Mouse (Mus musculus): Measurements from ENCODE around the gene Fam243. TPM values are rescaled to one million over a fixed set of nuclear protein-coding genes. Genes with fewer than 3 reads are reported as not detected.

Fam243 gene
- total RNA-seq (2021), result not detected
- long read RNA-seq, experiment 1, result 0 reads
- long read RNA-seq, experiment 2, result 0 reads

DNA sequence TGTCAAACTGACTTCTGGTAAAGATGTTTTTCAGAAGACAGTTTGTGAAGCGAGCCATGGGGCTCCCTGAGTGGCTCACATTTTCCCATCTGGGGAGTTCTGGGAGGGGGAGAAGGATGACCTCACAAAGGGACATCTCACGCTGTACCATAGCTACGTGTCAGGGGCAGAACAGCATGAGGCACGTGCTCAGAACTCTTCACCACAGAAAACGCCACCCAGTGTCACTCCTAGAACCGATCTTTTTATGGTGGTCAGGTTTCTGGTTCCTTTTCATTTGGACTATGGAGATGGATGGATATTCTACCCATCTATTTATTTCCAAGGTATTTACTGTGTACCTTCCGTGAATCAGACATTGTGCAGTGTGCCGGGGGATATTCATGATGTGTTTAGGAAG is at the start of gene Fam243:
Fam243 (minus strand) TSS at position 101 of the 400 bp plus-strand sequence.
- no peak for DNase-seq (ENCODE audit: low spot score in 2 of 2)

DNA sequence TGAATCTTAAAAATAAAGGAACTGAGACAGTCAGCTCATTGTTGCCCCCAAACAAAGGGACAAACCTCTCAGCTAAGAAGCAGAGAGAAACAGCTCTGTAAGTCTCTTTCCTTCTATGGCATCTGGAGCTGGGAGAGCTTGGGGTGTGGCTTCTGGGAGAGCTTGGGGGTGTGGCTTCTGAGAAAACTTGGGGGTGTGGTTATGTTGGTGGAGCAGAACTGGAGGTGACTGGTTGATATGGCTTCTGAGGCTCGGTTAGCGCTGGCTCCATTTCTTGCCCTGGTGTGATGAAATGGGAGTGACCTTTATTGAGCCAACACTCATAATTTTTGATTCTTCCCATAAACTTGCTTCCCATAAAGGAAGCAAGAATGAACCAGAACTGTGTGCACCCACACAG is 48.0 kb upstream of the Fam243 start:
- DNase-seq (ENCODE audit: low spot score in 2 of 2), result no peak

DNA sequence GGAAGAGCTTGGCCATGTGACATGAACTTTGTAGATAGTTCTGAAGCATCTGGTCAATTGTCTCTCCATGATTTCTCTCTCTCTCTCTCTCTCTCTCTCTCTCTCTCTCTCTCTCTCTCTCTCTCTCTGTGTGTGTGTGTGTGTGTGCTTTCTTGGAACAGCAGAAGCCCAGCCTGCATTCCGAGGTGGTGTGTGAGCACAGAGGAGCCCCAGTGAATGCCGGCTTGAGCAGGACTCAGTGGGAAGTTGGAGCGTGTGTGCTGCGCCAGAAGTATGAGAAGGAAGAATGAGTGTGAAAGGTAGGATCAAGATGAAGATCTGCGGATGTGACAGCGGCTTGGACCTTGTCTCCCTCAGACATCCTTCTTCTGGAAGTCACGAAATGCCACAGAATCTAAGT is 44.2 kb upstream of the Fam243 start:
- DNase-seq (ENCODE audit: low spot score in 2 of 2), result no peak

DNA sequence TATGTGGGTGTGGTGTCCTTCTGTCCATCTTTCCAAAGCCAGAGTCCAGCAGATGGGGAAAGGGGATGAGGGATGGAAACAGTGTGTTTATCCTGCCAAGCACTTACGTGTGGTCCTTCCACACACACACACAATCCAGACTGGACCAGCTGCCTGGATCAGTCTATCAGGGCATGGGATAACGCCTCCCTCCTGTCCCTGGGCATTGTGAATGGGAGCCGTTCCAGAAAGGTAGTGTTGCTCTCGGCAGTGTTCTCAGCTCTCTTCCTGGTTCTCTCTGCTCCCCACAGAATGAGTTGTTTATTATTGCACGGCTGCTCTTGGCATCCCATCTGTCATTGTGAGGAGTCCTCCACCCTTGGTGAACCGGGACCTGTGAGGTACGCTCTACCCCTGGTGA is 39.5 kb upstream of the Fam243 start:
- DNase-seq (ENCODE audit: low spot score in 2 of 2), result no peak

DNA sequence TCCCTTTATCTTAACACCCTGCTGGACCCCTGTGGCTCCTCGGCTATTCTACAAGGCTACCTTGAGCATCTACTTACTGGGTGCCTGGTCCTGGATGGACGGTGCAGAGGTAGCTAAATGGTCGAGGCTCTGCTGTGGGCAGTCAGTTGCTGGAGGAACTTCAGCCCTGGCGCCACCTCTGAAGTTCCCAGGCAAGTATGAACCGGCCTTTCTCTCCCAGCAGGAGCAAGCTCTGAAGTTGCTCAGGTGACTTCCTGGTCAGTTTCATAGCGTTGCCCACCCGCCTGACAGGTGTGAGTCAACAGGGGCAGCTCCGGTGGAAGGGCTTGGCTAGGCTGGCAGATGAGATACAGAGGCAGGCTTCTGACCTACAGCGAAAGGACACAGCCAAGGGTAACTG is 38.0 kb upstream of the Fam243 start, which contains the start of gene Kcne1:
Kcne1 (minus strand) TSS at position 240 of the 400 bp plus-strand sequence.
- no peak for DNase-seq (ENCODE audit: low spot score in 2 of 2)

DNA sequence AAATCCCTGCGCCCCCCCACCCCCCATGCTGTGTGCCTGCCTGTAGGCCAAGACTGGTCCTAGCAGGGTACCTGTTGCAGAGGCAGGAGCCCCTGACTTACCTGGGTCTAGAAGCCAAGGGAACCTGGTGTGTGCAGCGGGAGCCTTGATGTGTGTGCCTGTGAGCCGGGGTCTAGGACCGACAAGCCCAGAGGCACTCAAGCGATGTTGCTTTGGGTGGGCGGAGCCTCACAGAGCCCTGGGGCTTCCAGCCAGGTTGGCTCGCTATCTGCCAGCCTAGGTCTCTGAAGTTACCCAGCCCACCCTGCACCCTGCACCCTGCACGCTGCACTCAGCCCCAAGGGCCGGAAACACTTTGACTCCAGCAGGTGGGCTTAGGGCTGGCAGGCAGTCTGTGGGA is 37.5 kb upstream of the Fam243 start:
- DNase-seq (ENCODE audit: low spot score in 2 of 2), result no peak

DNA sequence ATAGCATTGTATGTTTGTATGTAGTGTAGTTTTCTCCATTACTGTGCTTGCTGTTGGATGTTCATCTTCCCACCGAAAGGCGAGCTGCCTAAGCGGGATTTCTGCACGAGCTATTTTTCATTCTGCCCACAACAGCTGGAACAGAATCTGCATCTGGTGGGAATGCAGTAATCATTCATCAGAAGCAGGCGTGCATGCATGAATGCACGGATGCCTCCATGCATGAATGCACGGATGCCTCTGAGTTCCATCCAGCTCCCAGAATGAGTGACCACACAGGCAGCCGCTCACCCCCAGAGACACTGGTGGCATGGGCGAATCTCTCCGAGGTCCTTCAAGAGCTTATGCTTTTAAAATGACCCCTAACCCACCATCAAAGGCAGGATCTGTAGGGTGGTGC is 36.3 kb upstream of the Fam243 start:
- no peak for DNase-seq (ENCODE audit: low spot score in 2 of 2)

DNA sequence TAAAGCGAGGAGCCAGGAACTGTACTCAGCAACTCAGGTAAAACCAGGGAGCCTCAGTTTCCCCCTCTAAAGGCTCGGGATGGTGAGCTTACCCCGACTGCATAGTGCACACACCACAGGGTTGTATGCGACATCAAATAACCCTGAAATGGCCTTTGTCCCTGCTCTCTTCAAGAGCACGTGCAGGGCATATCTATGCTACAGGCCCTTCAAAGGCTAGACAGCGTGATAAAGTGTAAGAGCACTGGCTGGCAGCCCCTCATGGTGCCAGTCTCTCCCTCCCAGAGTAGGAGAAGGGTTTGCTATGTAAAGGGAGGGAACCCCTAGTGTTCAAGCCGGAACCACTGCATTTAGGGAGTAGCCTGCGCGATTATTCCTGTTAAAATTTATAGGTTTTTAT is 35.8 kb upstream of the Fam243 start:
- DNase-seq (ENCODE audit: low spot score in 2 of 2), result no peak

DNA sequence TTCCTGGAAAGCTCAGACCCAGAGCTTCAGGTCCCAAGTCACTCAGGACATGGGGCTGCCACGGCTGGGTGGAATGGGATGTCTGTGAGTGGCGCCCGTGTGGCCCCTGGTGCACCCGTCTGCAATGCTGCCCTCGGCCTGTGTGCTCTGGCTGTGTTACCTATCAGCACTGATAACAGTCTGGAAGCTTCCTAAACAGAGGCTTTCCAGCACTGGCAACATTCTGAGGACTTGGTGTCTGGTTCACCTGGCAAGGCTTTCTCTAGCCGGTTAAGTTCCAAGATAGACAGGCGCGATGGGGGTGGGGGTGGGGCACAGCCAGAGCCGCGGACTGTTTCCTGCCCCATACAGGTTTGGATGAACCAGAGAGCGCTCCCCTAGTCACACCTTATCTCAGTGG is 34.7 kb upstream of the Fam243 start:
- DNase-seq (ENCODE audit: low spot score in 2 of 2), result no peak

DNA sequence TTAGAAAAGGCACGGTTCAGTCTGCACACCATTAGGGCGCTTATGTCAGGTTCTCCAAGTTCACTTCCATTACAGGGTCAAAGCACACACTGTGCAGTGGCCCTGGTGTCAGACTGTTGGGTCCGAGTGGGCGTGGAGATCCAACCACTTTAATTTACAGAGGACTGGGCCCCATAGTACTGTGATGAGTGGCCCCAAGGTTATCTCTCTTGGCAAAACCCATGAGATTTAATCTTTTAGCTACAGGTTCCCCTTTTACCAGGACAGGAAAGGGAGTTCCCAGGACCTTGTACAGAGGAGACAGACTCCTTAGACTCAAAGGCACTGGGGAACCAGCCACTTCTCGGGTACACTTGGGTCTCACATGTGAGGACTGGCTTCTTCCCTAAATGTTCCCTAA is 34.1 kb upstream of the Fam243 start:
- no peak for DNase-seq (ENCODE audit: low spot score in 2 of 2)

DNA sequence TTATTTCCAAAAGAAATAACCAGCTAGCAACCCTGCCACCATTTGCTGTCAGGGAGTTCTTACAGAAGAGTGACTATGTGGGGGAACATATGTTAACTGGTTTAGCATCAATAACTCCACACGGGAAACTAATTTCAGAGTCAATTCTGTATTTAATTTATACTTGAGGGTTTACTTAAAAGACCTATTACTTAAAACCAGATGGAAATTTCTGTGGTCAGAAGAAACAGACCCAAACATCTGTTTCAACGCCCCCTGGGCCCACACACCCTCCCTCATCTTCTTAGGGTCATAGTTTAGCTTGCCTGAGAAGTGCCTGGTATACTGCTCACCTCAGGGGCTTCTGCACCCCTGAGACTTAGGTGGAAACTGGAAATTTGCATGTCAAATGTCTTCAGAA is 32.7 kb upstream of the Fam243 start:
- no peak for DNase-seq (ENCODE audit: low spot score in 2 of 2)

DNA sequence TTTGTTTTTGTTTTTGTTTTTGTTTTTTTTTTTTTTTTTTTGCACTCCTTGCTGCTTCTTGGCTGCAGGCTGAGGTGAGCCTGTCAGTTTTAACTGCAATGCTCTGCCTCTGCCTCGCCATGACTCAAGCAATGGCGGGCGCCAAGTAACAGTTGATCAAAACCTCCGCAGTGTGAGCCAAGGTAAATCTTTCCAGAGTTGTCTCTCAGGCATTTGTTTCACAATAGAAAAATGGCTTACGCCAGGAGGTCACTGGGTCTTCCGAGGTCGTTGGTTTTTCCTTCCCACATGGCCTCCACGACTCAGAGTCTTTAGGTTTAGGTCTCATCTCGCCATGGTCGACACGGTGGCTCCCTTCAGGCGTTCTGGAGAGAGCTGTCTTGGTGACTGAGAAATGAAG is 32.1 kb upstream of the Fam243 start:
- no peak for DNase-seq (ENCODE audit: low spot score in 2 of 2)

DNA sequence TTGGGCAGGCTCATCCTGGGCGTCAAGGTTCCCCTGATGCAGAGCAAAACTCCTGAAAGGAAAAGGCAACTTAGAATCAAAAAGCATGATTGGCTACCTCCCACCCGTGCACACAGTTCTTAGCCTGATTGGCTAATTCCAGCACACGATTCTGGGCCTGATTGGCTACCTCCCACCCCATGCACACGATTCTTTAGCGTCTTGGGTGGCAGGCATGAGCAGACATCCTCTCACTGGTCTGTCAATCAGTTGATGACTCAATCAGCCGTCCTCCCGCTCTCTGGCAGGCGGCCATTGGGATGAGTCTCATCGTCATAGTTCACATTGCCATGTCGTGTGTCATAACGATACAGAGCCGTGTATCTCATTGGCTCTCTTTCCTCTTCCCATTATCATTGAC is 27.7 kb upstream of the Fam243 start:
- peak; percentile 70 to 73 for DNase-seq (ENCODE audit: low spot score in 2 of 2)

DNA sequence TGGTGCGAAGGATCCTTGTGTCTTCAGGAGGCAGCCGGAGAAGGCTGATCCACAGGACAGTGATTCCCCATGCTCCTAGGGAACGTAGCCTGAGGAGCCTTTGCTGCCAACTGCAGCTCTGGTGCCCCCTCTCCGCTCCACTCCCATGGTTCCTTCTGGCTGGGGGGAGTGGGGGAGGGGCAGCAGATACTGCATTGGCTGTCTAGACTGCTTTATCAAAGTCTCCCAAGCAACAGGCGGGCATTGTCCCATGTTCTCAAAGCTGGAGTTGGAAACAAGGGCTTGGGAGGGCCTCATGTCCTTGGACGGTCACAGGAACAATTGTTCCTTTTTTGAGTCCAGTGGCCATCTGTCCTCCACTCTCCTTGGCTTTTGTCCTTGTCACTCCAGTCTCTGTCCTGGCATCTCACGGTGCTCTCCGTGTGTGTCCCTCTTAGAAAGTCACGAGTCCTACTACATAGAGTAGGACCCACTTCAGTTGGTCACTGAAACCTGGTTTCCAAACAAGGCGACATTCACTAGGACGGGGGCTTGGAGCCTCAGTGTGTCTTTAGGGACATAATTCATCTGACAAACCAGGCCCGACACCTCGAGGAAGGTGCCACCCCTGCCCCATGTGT is 25.2 kb upstream of the Fam243 start:
- peak in 1 of 2 experiments; percentile 11 for DNase-seq (ENCODE audit: low spot score in 2 of 2)

DNA sequence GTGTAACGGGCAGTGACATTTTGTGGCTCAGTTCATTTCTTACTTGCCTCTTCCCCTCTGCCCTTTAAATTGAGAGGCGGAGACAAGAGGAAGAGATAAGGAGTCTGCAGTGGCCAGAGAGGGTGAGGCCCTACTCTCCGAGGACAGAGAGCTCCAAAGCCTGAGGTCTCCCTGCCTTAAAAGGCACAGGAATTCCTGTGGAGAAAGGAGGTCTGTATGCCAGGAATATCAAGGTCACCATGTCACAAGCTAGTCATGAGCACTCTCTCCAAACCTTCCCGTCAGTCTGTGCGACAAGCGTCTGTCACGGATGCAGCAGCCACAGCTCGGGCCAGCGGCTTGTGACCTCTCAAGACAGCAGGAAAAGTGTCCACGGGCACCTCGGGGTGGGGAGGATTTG is 23.9 kb upstream of the Fam243 start:
- peak; percentile 32 to 40 for DNase-seq (ENCODE audit: low spot score in 2 of 2)

DNA sequence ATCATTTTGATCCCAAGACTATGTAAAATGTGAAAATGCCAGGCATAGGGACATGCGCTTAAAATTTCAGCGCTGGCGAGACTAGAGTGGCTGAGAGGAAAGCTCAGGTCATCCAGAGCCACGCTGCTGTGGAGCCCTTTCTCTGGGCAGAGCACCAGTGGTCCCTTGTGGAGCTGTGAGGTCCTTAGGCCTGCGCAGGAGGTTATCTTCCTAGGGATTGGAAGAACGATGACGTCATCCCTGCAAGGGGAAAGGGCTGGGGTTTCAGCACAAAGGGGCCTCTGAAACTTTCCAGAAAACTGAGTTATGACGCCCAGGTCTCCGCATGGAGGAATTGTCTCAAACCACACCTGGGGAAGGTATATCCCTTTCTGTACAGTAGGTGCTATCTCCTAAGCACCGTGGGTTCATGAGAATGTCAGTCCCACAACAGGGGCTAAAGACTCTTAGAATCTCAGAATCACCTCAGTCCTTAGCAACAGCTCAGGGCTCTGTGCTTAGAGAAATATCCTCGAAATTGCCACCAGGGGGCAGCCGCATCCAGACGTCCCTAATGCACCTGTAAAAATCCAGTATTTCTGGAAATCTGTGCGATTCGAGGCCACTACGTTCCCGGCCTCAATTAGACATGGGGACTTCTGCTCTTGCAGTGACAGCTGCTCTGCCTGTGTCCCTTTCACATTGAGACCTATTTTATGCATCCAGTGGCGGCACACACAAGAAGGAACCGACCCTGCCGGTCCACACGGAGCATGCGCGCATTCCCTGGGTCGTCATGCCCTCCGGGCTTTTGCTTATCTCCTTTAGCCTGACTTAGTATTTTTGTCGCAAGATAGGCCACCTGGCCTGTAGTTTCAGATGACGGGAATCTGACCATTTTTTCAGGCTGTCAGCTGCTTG is 19.6 kb upstream of the Fam243 start:
- peak; percentile 57 to 69 for DNase-seq (ENCODE audit: low spot score in 2 of 2)

DNA sequence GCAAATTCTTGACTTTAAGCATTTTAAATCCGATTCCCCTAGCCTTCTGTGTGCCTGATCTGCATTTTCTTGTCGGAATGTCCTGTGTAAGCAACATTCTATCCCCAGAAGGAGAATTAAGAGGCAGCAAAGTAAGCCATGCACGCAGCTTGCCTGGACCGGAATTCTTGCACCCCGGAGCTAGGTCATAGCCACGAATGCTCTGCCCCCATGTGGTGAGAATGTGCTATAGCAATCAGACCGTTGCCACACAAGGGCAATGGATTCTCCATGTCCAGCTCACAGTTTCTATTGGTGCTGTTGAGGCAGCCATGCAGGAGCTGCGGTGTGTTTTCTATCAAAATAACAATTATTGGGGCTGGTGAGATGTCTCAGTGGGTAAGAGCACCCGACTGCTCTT is 15.0 kb upstream of the Fam243 start:
- peak; percentile 68 to 72 for DNase-seq (ENCODE audit: low spot score in 2 of 2)

DNA sequence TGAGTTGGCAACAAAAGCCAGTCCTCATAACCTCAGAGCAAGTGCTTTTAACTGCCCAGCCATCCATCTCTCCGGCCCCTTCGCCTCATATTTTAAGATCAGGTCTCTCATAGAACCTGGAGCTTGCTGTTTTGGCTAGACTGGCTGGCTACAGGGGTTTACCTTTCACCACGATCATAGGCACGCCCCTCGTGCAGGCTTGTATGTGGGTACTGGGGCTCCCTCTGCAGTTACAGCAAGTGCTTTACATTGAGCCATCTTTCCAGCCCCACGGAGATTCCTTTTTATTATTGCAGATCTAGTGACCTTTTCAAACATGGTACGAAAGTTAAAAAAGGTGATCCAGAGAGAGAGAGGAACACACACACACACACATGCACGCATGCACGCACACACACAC is 13.4 kb upstream of the Fam243 start:
- DNase-seq (ENCODE audit: low spot score in 2 of 2), result no peak

DNA sequence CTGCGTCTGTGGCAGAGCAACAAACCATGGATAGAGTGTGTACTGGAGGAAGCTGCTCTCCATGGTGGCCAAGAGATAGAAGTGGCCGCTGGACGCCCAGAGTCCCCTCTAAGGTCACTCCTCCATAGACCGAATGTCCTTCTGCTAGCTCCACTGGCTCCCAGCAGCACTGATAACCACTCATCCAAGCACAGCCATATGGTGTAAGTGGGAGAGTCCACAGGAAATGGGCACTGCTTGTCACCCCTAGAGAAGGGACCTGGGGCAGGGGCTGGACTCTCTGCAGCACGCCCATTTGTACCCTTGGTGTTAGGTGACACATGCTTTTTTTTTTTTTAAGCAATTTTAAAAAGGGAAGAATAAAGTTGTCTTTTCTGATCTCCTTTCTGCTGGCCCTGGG is 9.7 kb upstream of the Fam243 start:
- no peak for DNase-seq (ENCODE audit: low spot score in 2 of 2)

DNA sequence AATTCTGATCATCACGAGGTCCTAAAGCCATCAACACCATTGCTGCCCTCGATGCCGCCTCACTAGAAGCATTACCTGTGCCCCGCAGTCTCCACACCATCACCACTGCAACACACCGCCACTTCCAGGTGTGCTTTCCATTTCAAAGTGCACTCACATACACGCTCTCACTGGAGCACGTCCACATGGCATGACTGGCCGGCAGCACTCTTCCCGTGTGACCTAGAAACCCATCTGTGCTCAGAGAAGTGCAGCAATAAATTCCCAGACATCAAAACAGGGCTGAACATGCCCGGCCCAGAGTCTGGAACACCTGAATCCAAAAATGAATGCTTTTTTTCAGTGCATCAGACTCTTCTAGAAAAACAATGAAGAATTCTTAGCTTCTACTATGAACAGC is 6.7 kb upstream of the Fam243 start:
- DNase-seq (ENCODE audit: low spot score in 2 of 2), result no peak

DNA sequence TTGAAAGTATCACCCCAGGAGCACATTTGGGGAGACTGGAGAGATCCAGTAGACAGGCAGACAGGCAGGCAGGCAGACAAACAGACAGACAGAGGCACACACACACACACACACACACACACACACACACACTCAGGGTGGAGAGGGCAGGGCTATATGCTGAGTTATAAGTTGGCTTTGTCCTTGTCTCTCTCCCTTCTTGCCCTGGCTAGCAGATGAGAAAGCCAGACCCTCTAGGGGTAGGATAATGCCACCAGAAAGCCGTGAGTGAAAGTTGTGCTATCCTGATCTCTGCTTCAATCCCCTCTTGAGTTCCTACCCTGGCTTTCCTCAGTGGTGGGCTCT is 3.8 kb upstream of the Fam243 start:
- no peak for DNase-seq (ENCODE audit: low spot score in 2 of 2)

DNA sequence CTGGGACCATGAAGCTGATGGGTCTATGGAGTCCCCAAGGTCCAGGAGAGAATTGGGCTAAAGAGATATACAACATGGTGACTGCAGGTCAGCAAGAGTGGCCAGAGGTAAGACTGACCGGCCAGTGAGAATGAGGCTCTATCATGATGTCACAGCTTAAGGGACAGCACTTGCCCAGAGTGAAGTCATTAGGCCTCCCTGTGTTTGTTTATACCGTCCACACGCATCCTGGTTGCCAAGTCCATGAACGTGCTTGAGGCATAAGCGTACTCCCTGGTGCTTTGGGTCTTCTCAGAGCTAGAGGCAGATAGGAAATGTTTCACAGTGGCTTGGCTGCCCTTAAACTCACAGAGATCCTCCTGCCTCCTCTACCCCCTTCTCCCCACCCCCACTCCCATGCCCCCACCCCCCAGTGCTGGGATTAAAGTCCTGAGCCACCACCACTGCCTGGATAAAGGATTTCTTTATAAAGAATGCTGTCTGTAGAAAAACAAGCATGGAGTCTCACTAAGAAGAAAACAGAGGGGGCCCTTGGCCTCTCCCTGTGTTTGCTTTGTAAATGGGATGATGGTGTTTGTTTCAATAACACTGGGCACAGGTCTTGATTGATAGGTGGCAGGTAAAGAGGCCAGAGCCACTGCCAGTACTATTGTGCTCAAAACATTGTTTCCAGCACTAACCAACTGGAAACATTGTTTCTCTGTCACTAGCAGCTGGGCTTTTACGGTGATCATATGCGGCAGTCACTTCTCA is 3.2 kb upstream of the Fam243 start:
- DNase-seq (ENCODE audit: low spot score in 2 of 2), result no peak

Measured in adrenal gland, adult 18-20 months (tissue).